Mouse (Mus musculus) hematopoietic stem cell, adult 5-6 weeks (primary cell): Measurements from ENCODE around the gene Spag9. TPM values are rescaled to one million over a fixed set of nuclear protein-coding genes. Genes with fewer than 3 reads are reported as not detected.
A peak's percentile ranks its signal among the peaks of the same experiment; 100 is the strongest.

Experiments used
- ATAC-seq, 2 experiments: fragments of 125-278 bp in 1 of 2; replicated peaks in 1 of 2; 2 replicates each; pipeline ENCODE4 v1.8.0; 2016 to 2017; ENCODE audit warnings: inconsistent platforms in 2 of 2, mild to moderate bottlenecking in 2 of 2, moderate number of reproducible peaks in 2 of 2, low read depth in 1 of 2, moderate TSS enrichment in 1 of 2; ENCODE audit not compliant: low FRiP score in 2 of 2, poor library complexity in 2 of 2, severe bottlenecking in 2 of 2, insufficient read depth in 1 of 2, low TSS enrichment in 1 of 2
- total RNA-seq: library from RNA; stranded (forward); fragments of 172-1452, 232-1000 nt; gene quantifications from 2 replicates; pipeline ENCODE4 v1.2.3, GENCODE M21; 2017

Spag9 gene
- total RNA-seq, 1 experiment from 2014 or later, result 106 TPM

- ATAC-seq, result no peak
Observed at GRCm38 (mm10) chr11:94159911-94160415, 164.1 kb downstream of the Spag9 start.

GRCm38 (mm10) chr11:94160443-94161266 is 164.8 kb downstream of the Spag9 start:
- peak; percentile 90 to 93 for ATAC-seq

- ATAC-seq, result peak; percentile 68 to 70
Observed at GRCm38 (mm10) chr11:94161267-94161646, 165.4 kb downstream of the Spag9 start.

GRCm38 (mm10) chr11:94161867-94162581 is 166.1 kb downstream of the Spag9 start:
- no peak for ATAC-seq

GRCm38 (mm10) chr11:94163005-94163767 is 167.3 kb downstream of the Spag9 start:
- no peak for ATAC-seq

- ATAC-seq, result no peak
Observed at GRCm38 (mm10) chr11:94165745-94166144, 169.9 kb downstream of the Spag9 start.

GRCm38 (mm10) chr11:94168238-94168637 is 172.3 kb downstream of the Spag9 start:
- no peak for ATAC-seq

- ATAC-seq, result peak; percentile 4 to 60; a peak in 1 of 4 replicates
Observed at GRCm38 (mm10) chr11:94169596-94169995, 173.7 kb downstream of the Spag9 start.

GRCm38 (mm10) chr11:94171691-94172090 is 175.8 kb downstream of the Spag9 start:
- no peak for ATAC-seq

GRCm38 (mm10) chr11:94172186-94172585 is 176.3 kb downstream of the Spag9 start:
- ATAC-seq, result no peak

- ATAC-seq, result no peak
Observed at GRCm38 (mm10) chr11:94173726-94174146, 177.8 kb downstream of the Spag9 start.

GRCm38 (mm10) chr11:94175288-94175687 is 179.4 kb downstream of the Spag9 start:
- ATAC-seq, result no peak

Other genes with a start within 250 kb of the Spag9 start
- gene Utp18, start 110.3 kb upstream of the Spag9 start, total RNA-seq, result 44.1 and 68.1 TPM in 2 replicates
- gene Mbtd1, start 110.2 kb upstream of the Spag9 start, total RNA-seq, result 71.3 and 71.7 TPM in 2 replicates
- 148 and 155 TPM in 2 replicates for gene Nme2, start 39.8 kb upstream of the Spag9 start, total RNA-seq
- not detected in 2 replicates for gene Gm20390, start 27.8 kb upstream of the Spag9 start, total RNA-seq
- 101 and 180 TPM in 2 replicates for gene Nme1, start 27.6 kb upstream of the Spag9 start, total RNA-seq
- 17.1 and 22.6 TPM in 2 replicates for gene Tob1, start 215.4 kb downstream of the Spag9 start, total RNA-seq
- gene Wfikkn2, start 249.9 kb downstream of the Spag9 start, total RNA-seq, result 0.30 and 0.50 TPM in 2 replicates